30 mouse cellular contexts compared by ENCODE assay signal in genomic region chr11:83689918-83690317, GRCm38 (mm10). TPM values are rescaled to one million over a fixed set of nuclear protein-coding genes. Genes with fewer than 3 reads are reported as not detected.
DNase-seq lines count a peak whose midpoint lies in the region; ATAC-seq and TF ChIP-seq lines count a peak whose summit lies in the region.
"Had no signal": no experiment of that assay in that cellular context is flagged by ENCODE, and none has a peak within 500 bp of the region (broad histone marks: within the 10 kb centered on the region; RNA-seq: fewer than 3 reads in every experiment).

No protein-coding gene starts in this region.

- H3K9ac ChIP-seq in kidney, postnatal 0 days (ENCODE audit: low read depth, low read length) = no peak overlapping the region
- no peak overlapping the region for H3K9ac ChIP-seq in kidney, embryonic 16.5 days (replicated peaks; ENCODE audit: low read length)
- H3K9ac ChIP-seq in stomach, postnatal 0 days (ENCODE audit: low read length) = no peak overlapping the region
- H3K9ac ChIP-seq: embryonic facial prominence, embryonic 12.5 days; forebrain, embryonic 12.5 days had no signal

- no peak overlapping the region for H3K4me3 ChIP-seq in kidney, postnatal 0 days (replicated peaks; ENCODE audit: low read depth, low read length)
- no peak overlapping the region for H3K4me3 ChIP-seq in kidney, embryonic 16.5 days (ENCODE audit: low read length)
- no peak overlapping the region for H3K4me3 ChIP-seq in myocyte
- no peak overlapping the region for H3K4me3 ChIP-seq in stomach, postnatal 0 days (ENCODE audit: low read depth, low read length)
- H3K4me3 ChIP-seq: embryonic facial prominence, embryonic 10.5 days; embryonic facial prominence, embryonic 12.5 days; erythroblast, embryonic 14.5 days; forebrain, embryonic 10.5 days; forebrain, embryonic 12.5 days had no signal

- H3K27ac ChIP-seq in kidney, postnatal 0 days = no peak overlapping the region
- no peak overlapping the region for H3K27ac ChIP-seq in kidney, embryonic 16.5 days (ENCODE audit: low read length)
- no peak overlapping the region for H3K27ac ChIP-seq in stomach, postnatal 0 days (replicated peaks)
- H3K27ac ChIP-seq: embryonic facial prominence, embryonic 10.5 days; embryonic facial prominence, embryonic 12.5 days; forebrain, embryonic 10.5 days; forebrain, embryonic 12.5 days had no signal

- H3K27me3 ChIP-seq in kidney, postnatal 0 days (ENCODE audit: insufficient read depth, low read length) = no peaks in the 10 kb centered on the region
- no peaks in the 10 kb centered on the region for H3K27me3 ChIP-seq in kidney, embryonic 16.5 days (ENCODE audit: insufficient read depth, low read length)
- peaks cover 3% of the 10 kb centered on the region for H3K27me3 ChIP-seq in Patski
- no peaks in the 10 kb centered on the region for H3K27me3 ChIP-seq in myocyte (ENCODE audit: control insufficient read depth, insufficient read depth, insufficient read length)
- H3K27me3 ChIP-seq in stomach, postnatal 0 days (ENCODE audit: control insufficient read depth, insufficient read depth, low read length) = no peaks in the 10 kb centered on the region
- H3K27me3 ChIP-seq: CH12.LX; embryonic facial prominence, embryonic 12.5 days; forebrain, embryonic 12.5 days had no signal

- TF ChIP-seq EP300 in stomach, postnatal 0 days (optimal IDR thresholded peaks at IDR 0.05) = no peak

- H3K4me2 ChIP-seq in kidney, postnatal 0 days (ENCODE audit: low read length) = no peak overlapping the region
- H3K4me2 ChIP-seq in kidney, embryonic 16.5 days (replicated peaks; ENCODE audit: low read depth, low read length) = no peak overlapping the region
- H3K4me2 ChIP-seq in myocyte (ENCODE audit: low read depth) = no peak overlapping the region
- no peak overlapping the region for H3K4me2 ChIP-seq in stomach, postnatal 0 days (replicated peaks; ENCODE audit: low read depth)
- H3K4me2 ChIP-seq: embryonic facial prominence, embryonic 12.5 days; forebrain, embryonic 12.5 days had no signal

- in situ Hi-C loops in Patski (cut with MboI; ENCODE audit: low pct_unique_long_range_greater_than_20kb) = no loop called here

- CTCF ChIA-PET in Patski (lab: Charles Lee) = interaction anchor here (0.8 kb wide), 1 partner anchor 12 kb away, joined by 3 read pairs; no protein-coding TSS in a partner anchor

- no peak for TF ChIP-seq POLR2A in myocyte (IDR thresholded peaks at IDR 0.05; ENCODE audit: insufficient read length, low read depth)

- DNase-seq in kidney, postnatal 0 days (ENCODE audit: low spot score) = peak; percentile 21
- DNase-seq in Muller cell, postnatal 12 days (ENCODE audit: inconsistent ontology term) = peak; percentile 51
- DNase-seq in Patski (ENCODE audit: low read depth, low spot score) = no peak
- no peak for DNase-seq in urinary bladder, postnatal 10 days (ENCODE audit: low spot score)
- no peak for DNase-seq in T-cell, adult 2 months (ENCODE audit: low spot score)
- DNase-seq in stomach, postnatal 0 days (ENCODE audit: low spot score) = no peak
- DNase-seq: adrenal gland, adult 8-10 months; adrenal gland, postnatal 14 days; adrenal gland, postnatal 36 days; cerebellum, adult 11-12 months; cerebellum, adult 2 months; cerebellum, adult 9-10 months; cerebellum, postnatal 10 days; cerebellum, postnatal 25 days had no signal

- POLR2A ChIA-PET in Patski (lab: Charles Lee) = no interaction called here

- no peaks in the 10 kb centered on the region for H3K4me1 ChIP-seq in kidney, postnatal 0 days (replicated peaks; ENCODE audit: insufficient read depth, low read length)
- H3K4me1 ChIP-seq in kidney, embryonic 16.5 days (ENCODE audit: insufficient read depth, low read length) = no peaks in the 10 kb centered on the region
- no peaks in the 10 kb centered on the region for H3K4me1 ChIP-seq in stomach, postnatal 0 days (replicated peaks; ENCODE audit: control insufficient read depth, insufficient read depth)
- H3K4me1 ChIP-seq: embryonic facial prominence, embryonic 10.5 days; embryonic facial prominence, embryonic 12.5 days; forebrain, embryonic 10.5 days; forebrain, embryonic 12.5 days had no signal

- no peak for ATAC-seq in kidney, postnatal 0 days (replicated peaks; ENCODE audit: low FRiP score, low read depth)
- no peak for ATAC-seq in kidney, embryonic 16.5 days (ENCODE audit: low FRiP score, low TSS enrichment)
- peak; percentile 60 for ATAC-seq in Patski
- no peak for ATAC-seq in stomach, postnatal 0 days (ENCODE audit: low FRiP score, low TSS enrichment)
- ATAC-seq: activated CD4-positive, CD25-positive, alpha-beta regulatory T cell, adult 4 months; CD4-positive, CD25-positive, alpha-beta regulatory T cell, adult 4 months; forebrain, embryonic 14.5 days; forebrain, embryonic 16.5 days had no signal

- H3K79me2 ChIP-seq in myocyte (ENCODE audit: control insufficient read depth, insufficient read depth) = no peaks in the 10 kb centered on the region

- WGBS in kidney, postnatal 0 days = 72% methylated on average over 1 of the region's 1 CpGs
- 85% methylated on average over 1 of the region's 1 CpGs for whole genome bisulfite sequencing in kidney, embryonic 16.5 days
- WGBS in stomach, postnatal 0 days = 65% methylated on average over 1 of the region's 1 CpGs

- H3K36me3 ChIP-seq in kidney, postnatal 0 days (ENCODE audit: insufficient read depth, low read length) = no peaks in the 10 kb centered on the region
- no peaks in the 10 kb centered on the region for H3K36me3 ChIP-seq in kidney, embryonic 16.5 days (ENCODE audit: insufficient read depth, low read length)
- H3K36me3 ChIP-seq in myocyte (ENCODE audit: control insufficient read depth, insufficient read depth) = no peaks in the 10 kb centered on the region
- no peaks in the 10 kb centered on the region for H3K36me3 ChIP-seq in stomach, postnatal 0 days (ENCODE audit: control insufficient read depth, insufficient read depth, low read length)
- H3K36me3 ChIP-seq: embryonic facial prominence, embryonic 10.5 days; embryonic facial prominence, embryonic 12.5 days; forebrain, embryonic 10.5 days; forebrain, embryonic 12.5 days; G1E had no signal

- no peak for TF ChIP-seq CTCF in kidney, postnatal 0 days (IDR thresholded peaks at IDR 0.05; ENCODE audit: low read depth)
- TF ChIP-seq CTCF in Patski (IDR thresholded peaks at IDR 0.05) = no peak
- no peak for TF ChIP-seq CTCF in stomach, postnatal 0 days (IDR thresholded peaks at IDR 0.05; ENCODE audit: low read depth)

- H3ac ChIP-seq in myocyte (ENCODE audit: control insufficient read depth, insufficient read length) = no peak overlapping the region

- H3K9me3 ChIP-seq in kidney, postnatal 0 days (replicated peaks; ENCODE audit: low read length) = no peaks in the 10 kb centered on the region
- H3K9me3 ChIP-seq in kidney, embryonic 16.5 days (ENCODE audit: low read length) = no peaks in the 10 kb centered on the region
- H3K9me3 ChIP-seq in stomach, postnatal 0 days (ENCODE audit: control insufficient read depth, low read length) = no peaks in the 10 kb centered on the region
- H3K9me3 ChIP-seq: embryonic facial prominence, embryonic 10.5 days; embryonic facial prominence, embryonic 12.5 days; forebrain, embryonic 10.5 days; forebrain, embryonic 12.5 days; G1E had no signal

TF ChIP-seq in myocyte, 11 proteins besides CTCF, POLR2A, EP300 and RAD21 (continues in another document):
- TF ChIP-seq TCF3 (IDR thresholded peaks at IDR 0.05; ENCODE audit: insufficient read length, low read depth) = no peak
- TF ChIP-seq CEBPB (IDR thresholded peaks at IDR 0.05; ENCODE audit: insufficient read depth, poor library complexity, severe bottlenecking) = no peak
- TF ChIP-seq USF1 (IDR thresholded peaks at IDR 0.05; ENCODE audit: low read depth) = peak; percentile 43
- no peak for TF ChIP-seq SRF (IDR thresholded peaks at IDR 0.05; ENCODE audit: control insufficient read depth, insufficient read length, low read depth)
- no peak for TF ChIP-seq MAX (IDR thresholded peaks at IDR 0.05; ENCODE audit: low read depth)
- TF ChIP-seq MYOG (IDR thresholded peaks at IDR 0.05; ENCODE audit: control insufficient read depth in 1 of 3, insufficient read depth in 1 of 3, insufficient read length in 2 of 3, low read depth in 2 of 3) = no peak
- no peak for TF ChIP-seq TCF12 (IDR thresholded peaks at IDR 0.05; ENCODE audit: insufficient read depth, poor library complexity, severe bottlenecking)
- TF ChIP-seq MYOD1 (IDR thresholded peaks at IDR 0.05; ENCODE audit: control insufficient read depth in 1 of 3, insufficient read length in 2 of 3, low read depth in 2 of 3) = no peak

RNA-seq across cellular contexts. Expression of gene Wfdc17, which starts 13.9 kb away (rescaled TPM):
- 3.5 and 6.6 TPM in 2 replicates for polyA plus RNA-seq in kidney, postnatal 0 days (2015; fragmentation: Nextera tagmentation; extraction: Ambion mirVana)
- 0.86 and 1.5 TPM in 2 replicates for polyA plus RNA-seq in kidney, embryonic 16.5 days (2015; fragmentation: Nextera tagmentation; extraction: Ambion mirVana)
- polyA plus RNA-seq in Patski (2021) (not detected), myocyte (2012; fragmentation: generic; extraction: Trizol) (not detected)
- 0.81 and 2.7 TPM in 2 replicates for polyA plus RNA-seq in stomach, postnatal 0 days (2015; fragmentation: Nextera tagmentation; extraction: Ambion mirVana)
- polyA plus RNA-seq: activated CD4-positive, CD25-positive, alpha-beta regulatory T cell, adult 4 months; CD4-positive, CD25-positive, alpha-beta regulatory T cell, adult 4 months; embryonic facial prominence, embryonic 12.5 days; erythroblast, embryonic 14.5 days; forebrain, embryonic 10.5 days; forebrain, embryonic 12.5 days; forebrain, embryonic 14.5 days; forebrain, embryonic 16.5 days; G1E had no signal

RNA-seq across cellular contexts. Expression of gene Wfdc18, which starts 18.9 kb away (rescaled TPM):
- 0.33 TPM in 1 of 2 replicates, not detected in the other for polyA plus RNA-seq in kidney, postnatal 0 days (2015; fragmentation: Nextera tagmentation; extraction: Ambion mirVana)
- polyA plus RNA-seq in kidney, embryonic 16.5 days (2015; fragmentation: Nextera tagmentation; extraction: Ambion mirVana) = not detected in 2 replicates
- polyA plus RNA-seq in Patski (2021) = not detected
- polyA plus RNA-seq in myocyte (2012; fragmentation: generic; extraction: Trizol) = not detected
- polyA plus RNA-seq in stomach, postnatal 0 days (2015; fragmentation: Nextera tagmentation; extraction: Ambion mirVana) = 0.87 and 2.7 TPM in 2 replicates
- polyA plus RNA-seq: activated CD4-positive, CD25-positive, alpha-beta regulatory T cell, adult 4 months; CD4-positive, CD25-positive, alpha-beta regulatory T cell, adult 4 months; embryonic facial prominence, embryonic 10.5 days; embryonic facial prominence, embryonic 12.5 days; erythroblast, embryonic 14.5 days; forebrain, embryonic 10.5 days; forebrain, embryonic 12.5 days; forebrain, embryonic 14.5 days; forebrain, embryonic 16.5 days; G1E had no signal

RNA-seq across cellular contexts. Expression of gene Ccl4, which starts 27.5 kb away (rescaled TPM):
- polyA plus RNA-seq in kidney, postnatal 0 days (2015; fragmentation: Nextera tagmentation; extraction: Ambion mirVana) = 0.94 and 1.7 TPM in 2 replicates
- 0.60 and 0.85 TPM in 2 replicates for polyA plus RNA-seq in kidney, embryonic 16.5 days (2015; fragmentation: Nextera tagmentation; extraction: Ambion mirVana)
- not detected for polyA plus RNA-seq in Patski (2021)
- polyA plus RNA-seq in myocyte (2012; fragmentation: generic; extraction: Trizol) = not detected
- polyA plus RNA-seq in stomach, postnatal 0 days (2015; fragmentation: Nextera tagmentation; extraction: Ambion mirVana) = 0.16 and 0.25 TPM in 2 replicates
- polyA plus RNA-seq: erythroblast, embryonic 14.5 days; forebrain, embryonic 12.5 days; forebrain, embryonic 16.5 days; G1E had no signal

RNA-seq across cellular contexts. Expression of gene Ccl3, which starts 40.8 kb away (rescaled TPM):
- polyA plus RNA-seq in kidney, postnatal 0 days (2015; fragmentation: Nextera tagmentation; extraction: Ambion mirVana) = 0.55 and 1.3 TPM in 2 replicates
- 0.48 and 0.50 TPM in 2 replicates for polyA plus RNA-seq in kidney, embryonic 16.5 days (2015; fragmentation: Nextera tagmentation; extraction: Ambion mirVana)
- polyA plus RNA-seq in Patski (2021) (not detected), myocyte (2012; fragmentation: generic; extraction: Trizol) (not detected)
- polyA plus RNA-seq in stomach, postnatal 0 days (2015; fragmentation: Nextera tagmentation; extraction: Ambion mirVana) = 0.18 and 0.29 TPM in 2 replicates
- polyA plus RNA-seq: CD4-positive, CD25-positive, alpha-beta regulatory T cell, adult 4 months; G1E had no signal

RNA-seq across cellular contexts. Expression of gene Rpl9-ps1, which starts 44.5 kb away (rescaled TPM):
- polyA plus RNA-seq in kidney, postnatal 0 days (2015; fragmentation: Nextera tagmentation; extraction: Ambion mirVana) = not detected in 2 replicates
- not detected in 2 replicates for polyA plus RNA-seq in kidney, embryonic 16.5 days (2015; fragmentation: Nextera tagmentation; extraction: Ambion mirVana)
- polyA plus RNA-seq in Patski (2021) = not detected
- polyA plus RNA-seq in myocyte (2012; fragmentation: generic; extraction: Trizol) = not detected
- not detected in 2 replicates for polyA plus RNA-seq in stomach, postnatal 0 days (2015; fragmentation: Nextera tagmentation; extraction: Ambion mirVana)
- polyA plus RNA-seq: CD4-positive, CD25-positive, alpha-beta regulatory T cell, adult 4 months; cerebellum, adult 2 months; cortical plate, adult 2 months; embryonic facial prominence, embryonic 10.5 days; embryonic facial prominence, embryonic 12.5 days; embryonic facial prominence, embryonic 14.5 days; erythroblast, embryonic 14.5 days; forebrain, embryonic 10.5 days; forebrain, embryonic 12.5 days; forebrain, embryonic 14.5 days; forebrain, embryonic 16.5 days; frontal cortex, adult 2 months; G1E had no signal

Comparison
In these comparisons a context has a peak if more than half of its experiments do, and no peak if none do; other contexts are left out.
1. DNase-seq: peak in kidney, postnatal 0 days (single experiment) and Muller cell, postnatal 12 days (single experiment); none in Patski (single experiment), urinary bladder, postnatal 10 days (single experiment), T-cell, adult 2 months (single experiment) and stomach, postnatal 0 days (single experiment).